Mouse (Mus musculus): ENCODE measurements around the gene Slc9a2. TPM values are rescaled to one million over a fixed set of nuclear protein-coding genes. Genes with fewer than 3 reads are reported as not detected.
A peak's percentile ranks its signal among the peaks of the same experiment; 100 is the strongest.

Gene Slc9a2
- total RNA-seq (2014; rRNA removed) (0.99 and 2.8 TPM in 2 replicates), polyA plus RNA-seq (2015; fragmentation: Nextera tagmentation; extraction: Ambion mirVana) (0.88 and 1.0 TPM in 2 replicates)

DNA sequence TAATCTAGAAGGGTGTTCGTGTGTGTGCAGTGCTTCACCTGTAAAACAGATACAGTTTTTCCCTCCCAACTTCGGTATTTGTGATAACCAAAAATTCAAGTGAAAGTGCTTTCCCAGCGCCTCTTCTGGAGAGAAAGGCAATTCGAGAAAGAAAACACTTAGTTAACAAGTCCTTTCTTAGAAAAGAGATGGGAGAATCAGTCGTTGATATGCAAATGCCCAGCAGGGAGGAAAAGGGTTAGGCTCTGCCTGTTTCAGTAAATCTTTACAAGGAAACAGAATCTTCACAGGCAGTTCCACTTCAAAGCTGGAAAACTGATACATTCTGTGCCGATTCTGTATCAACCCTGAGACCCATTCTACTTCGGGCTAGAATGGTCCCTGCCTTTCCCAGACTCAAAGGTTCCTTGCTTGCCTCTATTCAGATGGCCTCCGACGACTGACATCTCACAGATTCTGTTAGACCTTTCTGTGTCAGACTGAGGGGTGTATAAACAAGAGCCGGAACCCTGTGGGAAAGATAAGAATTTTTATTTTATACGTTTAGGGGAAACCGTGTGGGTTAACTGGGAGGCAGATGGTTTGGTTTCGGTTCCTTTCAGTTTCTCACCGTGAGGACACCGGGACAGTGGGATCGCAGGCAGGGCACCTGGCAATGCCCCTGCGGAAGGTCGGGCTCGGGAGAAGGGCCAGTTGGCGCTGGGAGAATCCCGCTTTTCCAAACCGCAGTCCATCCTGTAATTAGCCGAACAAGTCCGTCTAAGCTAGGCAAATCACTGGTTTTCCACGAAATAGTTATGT lies at the start of gene Slc9a2:
Gene Slc9a2 (plus strand): TSS at position 508 of the 801 bp plus-strand sequence.
- Histone ChIP-seq H3K4me3 (ENCODE audit: low read depth, low read length) (peak within 1 kb of the TSS; percentile 50), H3K27me3 (ENCODE audit: insufficient read depth, low read length) (peaks cover 38% of the 10 kb centered on the region), H3K9me3 (ENCODE audit: low read length) (no peaks in the 10 kb centered on the region), H3K36me3 (ENCODE audit: insufficient read depth, low read length) (no peaks in the 10 kb centered on the region), H3K4me2 (ENCODE audit: low read depth, low read length, poor library complexity, severe bottlenecking) (peak within 1 kb of the TSS; percentile 98), H3K27ac (ENCODE audit: low read depth, low read length) (no peak within 1 kb of the TSS), H3K9ac (replicated peaks; ENCODE audit: low read length, poor library complexity, severe bottlenecking) (peak within 1 kb of the TSS; percentile 63), H3K4me1 (ENCODE audit: insufficient read depth, low read length) (peaks cover 4% of the 10 kb centered on the region; the same call in 1 of the 2 replicates)
- peak; percentile 10; the same call in 1 of the 2 replicates for TF ChIP-seq CTCF (IDR thresholded peaks at IDR 0.05)
- ATAC-seq (ENCODE audit: low FRiP score), result no peak
- 3% methylated on average over 25 of the region's 25 CpGs for WGBS
- no peak for DNase-seq (ENCODE audit: low spot score)

GRCm38 (mm10) chr1:40632407-40633062 lies 47.8 kb upstream of the Slc9a2 start:
- WGBS, result 42% methylated on average over 2 of the region's 2 CpGs
- no peaks in the 10 kb centered on the region for H3K27me3 ChIP-seq (ENCODE audit: insufficient read depth, low read length)
- H3K4me3 ChIP-seq (ENCODE audit: low read depth, low read length), result no peak overlapping the region
- H3K9me3 ChIP-seq (ENCODE audit: low read length), result no peaks in the 10 kb centered on the region
- no peaks in the 10 kb centered on the region for H3K4me1 ChIP-seq (ENCODE audit: insufficient read depth, low read length)
- H3K9ac ChIP-seq (replicated peaks; ENCODE audit: low read length, poor library complexity, severe bottlenecking), result no peak overlapping the region
- ATAC-seq (ENCODE audit: low FRiP score) (no peak), DNase-seq (ENCODE audit: low spot score) (no peak)
- H3K36me3 ChIP-seq (ENCODE audit: insufficient read depth, low read length), result no peaks in the 10 kb centered on the region
- H3K4me2 ChIP-seq (ENCODE audit: low read depth, low read length, poor library complexity, severe bottlenecking), result no peak overlapping the region
- no peak for TF ChIP-seq CTCF (IDR thresholded peaks at IDR 0.05)
- no peak overlapping the region for H3K27ac ChIP-seq (ENCODE audit: low read depth, low read length)

DNA sequence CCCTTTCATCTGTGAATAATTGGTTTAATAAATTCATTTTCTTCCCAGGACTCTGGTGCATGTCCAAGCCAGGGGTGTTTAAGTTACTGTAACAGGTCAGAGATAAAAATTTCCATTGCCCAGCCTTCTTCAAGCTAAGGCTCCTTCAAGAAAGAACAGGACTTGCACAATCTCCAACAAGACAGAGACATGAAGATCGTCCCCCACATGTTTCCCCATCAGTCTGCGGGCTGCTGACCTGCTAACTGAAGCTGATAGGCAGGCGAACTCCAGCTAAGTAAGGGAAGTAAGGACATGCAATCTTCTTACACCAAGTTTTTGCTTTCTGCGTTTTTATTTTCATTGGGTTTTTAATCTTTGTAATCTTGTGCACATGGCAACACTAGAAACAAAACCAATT lies 45.8 kb upstream of the Slc9a2 start:
- no peak overlapping the region for H3K9ac ChIP-seq (replicated peaks; ENCODE audit: low read length, poor library complexity, severe bottlenecking)

GRCm38 (mm10) chr1:40648234-40648633 lies 32.1 kb upstream of the Slc9a2 start:
- H3K4me2 ChIP-seq (ENCODE audit: low read depth, low read length, poor library complexity, severe bottlenecking), result no peak overlapping the region
- DNase-seq (ENCODE audit: low spot score) (no peak), ATAC-seq (ENCODE audit: low FRiP score) (no peak)
- no peaks in the 10 kb centered on the region for H3K27me3 ChIP-seq (ENCODE audit: insufficient read depth, low read length)
- H3K27ac ChIP-seq (ENCODE audit: low read depth, low read length), result no peak overlapping the region
- H3K9ac ChIP-seq (replicated peaks; ENCODE audit: low read length, poor library complexity, severe bottlenecking), result no peak overlapping the region
- H3K36me3 ChIP-seq (ENCODE audit: insufficient read depth, low read length), result no peaks in the 10 kb centered on the region
- no peaks in the 10 kb centered on the region for H3K9me3 ChIP-seq (ENCODE audit: low read length)
- no peaks in the 10 kb centered on the region for H3K4me1 ChIP-seq (ENCODE audit: insufficient read depth, low read length)
- WGBS, result 72% methylated on average over 2 of the region's 2 CpGs
- no peak for TF ChIP-seq CTCF (IDR thresholded peaks at IDR 0.05)
- no peak overlapping the region for H3K4me3 ChIP-seq (ENCODE audit: low read depth, low read length)

More for the DNA sequence above, 45.8 kb upstream of the Slc9a2 start:
- no peak overlapping the region for H3K4me2 ChIP-seq (ENCODE audit: low read depth, low read length, poor library complexity, severe bottlenecking)
- no peaks in the 10 kb centered on the region for H3K36me3 ChIP-seq (ENCODE audit: insufficient read depth, low read length)
- no peak overlapping the region for H3K4me3 ChIP-seq (ENCODE audit: low read depth, low read length)
- WGBS, result 70% methylated on average over 4 of the region's 4 CpGs
- no peak for TF ChIP-seq CTCF (IDR thresholded peaks at IDR 0.05)
- no peaks in the 10 kb centered on the region for H3K27me3 ChIP-seq (ENCODE audit: insufficient read depth, low read length)
- no peaks in the 10 kb centered on the region for H3K4me1 ChIP-seq (ENCODE audit: insufficient read depth, low read length)
- H3K9me3 ChIP-seq (ENCODE audit: low read length), result no peaks in the 10 kb centered on the region
- H3K27ac ChIP-seq (ENCODE audit: low read depth, low read length), result no peak overlapping the region
- DNase-seq (ENCODE audit: low spot score), result no peak
- no peak for ATAC-seq (ENCODE audit: low FRiP score)

GRCm38 (mm10) chr1:40650803-40651497 lies 29.4 kb upstream of the Slc9a2 start:
- H3K4me2 ChIP-seq (ENCODE audit: low read depth, low read length, poor library complexity, severe bottlenecking), result no peak overlapping the region
- no peaks in the 10 kb centered on the region for H3K27me3 ChIP-seq (ENCODE audit: insufficient read depth, low read length)
- ATAC-seq (ENCODE audit: low FRiP score) (no peak), DNase-seq (ENCODE audit: low spot score) (no peak)
- H3K9me3 ChIP-seq (ENCODE audit: low read length), result no peaks in the 10 kb centered on the region
- H3K4me1 ChIP-seq (ENCODE audit: insufficient read depth, low read length), result no peaks in the 10 kb centered on the region
- 72% methylated on average over 6 of the region's 6 CpGs for WGBS
- no peak for TF ChIP-seq CTCF (IDR thresholded peaks at IDR 0.05)
- H3K27ac ChIP-seq (ENCODE audit: low read depth, low read length), result no peak overlapping the region
- H3K4me3 ChIP-seq (ENCODE audit: low read depth, low read length), result no peak overlapping the region
- H3K36me3 ChIP-seq (ENCODE audit: insufficient read depth, low read length), result no peaks in the 10 kb centered on the region
- H3K9ac ChIP-seq (replicated peaks; ENCODE audit: low read length, poor library complexity, severe bottlenecking), result no peak overlapping the region

Measured in midbrain, postnatal 0 days (tissue).